In genomic region chr9:116945689-116946088, GRCm38 (mm10) we compare ENCODE assay signal across 24 mouse cellular contexts.
"Had no signal": no experiment of that assay in that cellular context is flagged by ENCODE, and none has a peak within 500 bp of the region (broad histone marks: within the 10 kb centered on the region; RNA-seq: fewer than 3 reads in every experiment).

No protein-coding gene starts in this region.

- H3K9me3 ChIP-seq: heart, embryonic 10.5 days; hindbrain, embryonic 10.5 days; hindbrain, embryonic 12.5 days; intestine, embryonic 15.5 days; limb, embryonic 13.5 days; limb, embryonic 15.5 days had no signal

- H3K4me3 ChIP-seq: gastrocnemius, adult 2 months; heart, embryonic 10.5 days; heart, embryonic 12.5 days; hindbrain, embryonic 10.5 days; hindbrain, embryonic 12.5 days; intestine, embryonic 15.5 days; layer of hippocampus, adult 2 months; left cerebral cortex, adult 2 months; limb, embryonic 13.5 days; limb, embryonic 15.5 days had no signal

- ATAC-seq: hindbrain, embryonic 16.5 days; inflammation-experienced regulatory T-cells, adult 6 months; intestine, embryonic 15.5 days; intestine, postnatal 0 days had no signal

- H3K27ac ChIP-seq: gastrocnemius, adult 2 months; heart, embryonic 10.5 days; hindbrain, embryonic 10.5 days; hindbrain, embryonic 12.5 days; hindbrain, embryonic 14.5 days; intestine, embryonic 15.5 days; layer of hippocampus, adult 2 months; left cerebral cortex, adult 2 months; limb, embryonic 13.5 days; limb, embryonic 15.5 days had no signal

- H3K36me3 ChIP-seq: heart, embryonic 10.5 days; heart, embryonic 12.5 days; hindbrain, embryonic 10.5 days; hindbrain, embryonic 12.5 days; intestine, embryonic 15.5 days; limb, embryonic 15.5 days had no signal

- DNase-seq: gastrocnemius, adult 2 months; gastrocnemius, postnatal 10 days; gastrocnemius, postnatal 25 days; heart, adult 18-20 months; heart, postnatal 10 days; heart, postnatal 4 days; kidney, adult 18-20 months; kidney, adult 8-10 months; kidney, postnatal 10 days; kidney, postnatal 25 days; kidney, postnatal 4 days had no signal

- H3K9ac ChIP-seq: heart, embryonic 12.5 days; hindbrain, embryonic 12.5 days; hindbrain, embryonic 14.5 days; intestine, embryonic 15.5 days; limb, embryonic 13.5 days; limb, embryonic 15.5 days had no signal

- H3K4me2 ChIP-seq: heart, embryonic 12.5 days; hindbrain, embryonic 12.5 days; hindbrain, embryonic 14.5 days; intestine, embryonic 15.5 days; limb, embryonic 13.5 days; limb, embryonic 15.5 days had no signal

- H3K4me1 ChIP-seq: heart, embryonic 12.5 days; hindbrain, embryonic 12.5 days; intestine, embryonic 15.5 days had no signal

- H3K27me3 ChIP-seq: heart, embryonic 12.5 days; hindbrain, embryonic 12.5 days; intestine, embryonic 15.5 days; limb, embryonic 13.5 days; limb, embryonic 15.5 days had no signal
